Mouse (Mus musculus) intestine, embryonic 14.5 days (tissue): Measurements from ENCODE around the gene Ptprd. TPM values are rescaled to one million over a fixed set of nuclear protein-coding genes. Genes with fewer than 3 reads are reported as not detected.

Source experiments
- ATAC-seq: fragments of 200-750 bp; cut with Nextera tagmentation; replicated peaks from 2 replicates; pipeline ENCODE4 v1.8.0; 2017; ENCODE audit warnings: low read depth, moderate number of reproducible peaks, moderate TSS enrichment, moderate library complexity; ENCODE audit not compliant: low FRiP score, low TSS enrichment
- DNase-seq: peaks from one replicate; pipeline ENCODE4 v3.0.0-alpha.2; 2018; ENCODE audit warnings: low spot score
- H3K27ac ChIP-seq: fragments of 300-500 bp; sonication (generic); 2 replicates; pipeline ENCODE4 v1.5.1; 2014; ENCODE audit warnings: low read depth, mild to moderate bottlenecking, control low read depth
- H3K27me3 ChIP-seq: fragments of 300-500 bp; sonication (generic); replicated peaks from 2 replicates; pipeline ENCODE4 v1.6.1; 2014; ENCODE audit warnings: low read length, control low read depth; ENCODE audit not compliant: control insufficient read depth, insufficient read depth
- H3K36me3 ChIP-seq: fragments of 300-500 bp; sonication (generic); 2 replicates; pipeline ENCODE4 v1.6.1; 2014; ENCODE audit warnings: low read length, control low read depth; ENCODE audit not compliant: control insufficient read depth, insufficient read depth
- H3K4me1 ChIP-seq: fragments of 300-500 bp; sonication (generic); replicated peaks from 2 replicates; pipeline ENCODE4 v1.6.1; 2014; ENCODE audit warnings: low read length, control low read depth, mixed read lengths; ENCODE audit not compliant: control insufficient read depth, insufficient read depth
- H3K4me2 ChIP-seq: fragments of 300-500 bp; sonication (generic); 2 replicates; pipeline ENCODE4 v1.6.1; 2014; ENCODE audit warnings: low read length
- H3K4me3 ChIP-seq: fragments of 300-500 bp; sonication (generic); 2 replicates; pipeline ENCODE4 v1.5.1; 2014; ENCODE audit warnings: low read depth, low read length, control low read depth, mixed read lengths
- H3K9ac ChIP-seq: fragments of 300-500 bp; sonication (generic); 2 replicates; pipeline ENCODE4 v1.6.1; 2014; ENCODE audit warnings: mild to moderate bottlenecking, low read length
- H3K9me3 ChIP-seq: fragments of 300-500 bp; sonication (generic); 2 replicates; pipeline ENCODE4 v1.6.1; 2016; ENCODE audit warnings: low read length, control low read depth; ENCODE audit not compliant: control insufficient read depth
- WGBS: fragments of 180-500 bp; shearing (Covaris S2); extraction: QIAGEN DNeasy Blood & Tissue Kit; methylation state at CpG from one replicate; pipeline ENCODE4 v1.1.7; 2014; 5-methylcytosine and 5-hydroxymethylcytosine counted together
- polyA plus RNA-seq: library from polyadenylated mRNA; unstranded; fragments of >200 nt; fragmentation: Nextera tagmentation; extraction: Ambion mirVana; gene quantifications from 2 replicates; pipeline ENCODE4 v1.2.1, GENCODE M21; 2014

Ptprd gene
- polyA plus RNA-seq, 1 experiment from 2014 or later: 19.4 TPM

DNA sequence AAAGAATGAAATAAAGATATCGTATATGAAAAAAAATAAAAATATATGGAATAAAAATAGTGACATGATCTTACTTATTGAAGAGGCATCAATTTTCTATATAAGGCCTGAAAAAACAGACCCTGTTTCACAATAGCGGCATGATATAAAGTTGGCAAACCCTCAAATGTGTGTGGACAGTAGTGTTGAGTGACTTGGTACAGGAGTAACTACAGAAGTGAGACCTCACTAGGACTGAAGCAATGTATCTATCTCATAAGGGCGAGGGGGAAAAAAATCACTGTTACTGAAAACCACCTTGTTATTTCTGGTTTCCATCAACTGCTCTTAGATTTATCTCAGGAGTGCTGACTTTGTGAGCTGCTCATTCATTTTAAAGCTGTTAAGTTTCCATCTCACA lies 2204.5 kb downstream of the Ptprd start:
- WGBS: 74% methylated on average over 3 of the region's 3 CpGs
- no peaks in the 10 kb centered on the region; the same call in 1 of the 2 replicates for H3K4me1 ChIP-seq
- ATAC-seq: no peak

DNA sequence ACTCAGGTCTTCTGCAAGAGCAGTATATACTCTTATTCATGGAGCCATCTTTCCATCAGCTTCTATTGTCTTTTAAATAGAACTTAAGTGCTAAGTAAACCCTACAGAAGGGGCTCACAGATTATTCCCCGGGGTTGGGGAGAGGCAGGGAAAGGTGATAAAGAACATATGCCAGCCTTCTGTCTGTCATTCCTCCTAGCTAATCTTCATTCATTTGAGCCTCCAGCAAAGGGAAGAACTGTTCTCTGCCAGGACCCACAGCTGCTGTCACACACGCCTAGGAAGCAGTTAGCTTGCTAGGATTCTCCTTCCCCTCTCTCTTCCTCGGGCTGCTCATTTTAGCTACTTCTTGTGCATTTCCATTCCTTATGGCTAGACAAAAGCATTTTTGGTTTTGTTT lies 2205.0 kb downstream of the Ptprd start:
- ATAC-seq (no peak), DNase-seq (no peak)
- no peaks in the 10 kb centered on the region; the same call in 1 of the 2 replicates for H3K4me1 ChIP-seq
- no peaks in the 10 kb centered on the region for H3K36me3 ChIP-seq
- no peak overlapping the region for H3K4me2 ChIP-seq
- H3K27ac ChIP-seq: no peak overlapping the region
- H3K9me3 ChIP-seq: no peaks in the 10 kb centered on the region
- H3K4me3 ChIP-seq: no peak overlapping the region
- no peak overlapping the region for H3K9ac ChIP-seq
- no peaks in the 10 kb centered on the region for H3K27me3 ChIP-seq
- 38% methylated on average over 3 of the region's 3 CpGs for WGBS

More for the DNA sequence above, 2204.5 kb downstream of the Ptprd start:
- Histone ChIP-seq H3K4me3 (no peak overlapping the region), H3K27ac (no peak overlapping the region), H3K9me3 (no peaks in the 10 kb centered on the region), H3K27me3 (no peaks in the 10 kb centered on the region), H3K4me2 (no peak overlapping the region), H3K9ac (no peak overlapping the region), H3K36me3 (no peaks in the 10 kb centered on the region)
- no peak for DNase-seq

DNA sequence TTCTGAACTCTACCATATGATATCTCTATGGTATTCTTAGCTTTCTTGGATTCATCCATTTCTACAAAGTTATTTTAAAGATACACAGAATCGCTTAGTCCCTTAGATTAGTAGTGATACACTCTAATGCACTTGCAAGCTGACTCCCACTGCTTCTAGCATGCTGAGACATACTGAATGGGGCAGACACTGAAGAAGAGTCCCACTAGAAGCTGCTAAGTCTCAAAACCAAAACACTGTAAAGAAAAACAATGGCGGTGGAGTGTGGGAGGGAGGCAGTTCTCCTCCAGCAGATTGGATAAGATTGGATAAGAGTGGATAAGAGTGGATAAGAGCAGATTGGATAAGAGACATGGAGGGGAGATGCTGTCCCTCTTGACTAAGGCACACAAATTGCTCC lies 2207.6 kb downstream of the Ptprd start:
- no peak for ATAC-seq
- H3K36me3 ChIP-seq: no peaks in the 10 kb centered on the region
- no peaks in the 10 kb centered on the region for H3K27me3 ChIP-seq
- no peaks in the 10 kb centered on the region for H3K9me3 ChIP-seq
- DNase-seq: no peak
- no peak overlapping the region for H3K4me2 ChIP-seq
- no peak overlapping the region for H3K4me3 ChIP-seq
- no peak overlapping the region for H3K27ac ChIP-seq
- no peaks in the 10 kb centered on the region; the same call in 1 of the 2 replicates for H3K4me1 ChIP-seq
- WGBS: 90% methylated on average over 2 of the region's 2 CpGs
- no peak overlapping the region for H3K9ac ChIP-seq

DNA sequence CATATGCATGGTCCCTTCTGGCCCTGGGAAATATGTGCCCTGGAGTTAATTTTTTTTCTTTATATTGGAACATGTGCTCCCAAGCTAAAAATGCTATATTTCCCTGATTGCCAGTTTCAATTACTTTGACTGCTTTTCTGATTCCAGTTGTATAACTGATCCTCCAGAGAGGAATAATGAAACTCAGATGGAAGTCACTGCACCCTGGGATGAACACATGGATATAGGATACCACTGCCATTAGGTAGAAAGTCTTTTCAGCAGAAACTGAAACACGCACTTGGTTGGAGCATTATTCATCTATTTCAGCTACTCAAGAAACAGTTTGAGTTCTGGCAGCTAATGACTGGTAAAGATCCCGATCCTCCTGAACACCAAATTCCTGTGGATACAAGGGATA lies 2211.5 kb downstream of the Ptprd start:
- no peak for DNase-seq

DNA sequence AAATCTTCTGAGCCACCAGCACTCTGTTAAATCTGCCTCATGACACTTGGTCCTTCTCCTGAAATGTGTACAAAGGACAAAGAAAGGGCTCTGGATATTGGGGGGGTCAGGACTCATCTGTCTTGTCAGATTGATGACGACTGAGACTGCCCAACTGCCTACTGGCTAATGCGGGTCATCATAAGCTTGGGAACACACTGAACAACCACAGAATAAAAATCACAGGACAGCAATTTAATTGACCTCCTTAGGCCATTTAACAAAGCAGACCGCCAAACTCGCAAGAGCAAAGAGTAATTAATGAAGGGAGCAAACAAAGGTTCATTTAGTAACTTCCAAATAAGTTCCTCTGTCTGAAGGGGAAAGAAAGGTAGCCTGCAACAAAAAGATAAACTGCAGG lies 2215.9 kb downstream of the Ptprd start:
- no peak overlapping the region for H3K9ac ChIP-seq
- no peak overlapping the region for H3K27ac ChIP-seq
- H3K36me3 ChIP-seq: no peaks in the 10 kb centered on the region; the same call in 1 of the 2 replicates
- no peak for ATAC-seq
- H3K9me3 ChIP-seq: no peaks in the 10 kb centered on the region
- no peak overlapping the region for H3K4me2 ChIP-seq
- DNase-seq: no peak
- H3K27me3 ChIP-seq: no peaks in the 10 kb centered on the region
- no peaks in the 10 kb centered on the region for H3K4me1 ChIP-seq
- 68% methylated on average over 4 of the region's 4 CpGs for WGBS
- no peak overlapping the region for H3K4me3 ChIP-seq

More for the DNA sequence above, 2211.5 kb downstream of the Ptprd start:
- H3K9ac ChIP-seq: no peak overlapping the region
- H3K4me2 ChIP-seq: no peak overlapping the region
- no peak for ATAC-seq
- no peak overlapping the region for H3K27ac ChIP-seq
- no peaks in the 10 kb centered on the region for H3K36me3 ChIP-seq
- no peaks in the 10 kb centered on the region for H3K4me1 ChIP-seq
- no peak overlapping the region for H3K4me3 ChIP-seq
- no peaks in the 10 kb centered on the region for H3K27me3 ChIP-seq
- WGBS: 89% methylated on average over 2 of the region's 2 CpGs
- no peaks in the 10 kb centered on the region for H3K9me3 ChIP-seq

DNA sequence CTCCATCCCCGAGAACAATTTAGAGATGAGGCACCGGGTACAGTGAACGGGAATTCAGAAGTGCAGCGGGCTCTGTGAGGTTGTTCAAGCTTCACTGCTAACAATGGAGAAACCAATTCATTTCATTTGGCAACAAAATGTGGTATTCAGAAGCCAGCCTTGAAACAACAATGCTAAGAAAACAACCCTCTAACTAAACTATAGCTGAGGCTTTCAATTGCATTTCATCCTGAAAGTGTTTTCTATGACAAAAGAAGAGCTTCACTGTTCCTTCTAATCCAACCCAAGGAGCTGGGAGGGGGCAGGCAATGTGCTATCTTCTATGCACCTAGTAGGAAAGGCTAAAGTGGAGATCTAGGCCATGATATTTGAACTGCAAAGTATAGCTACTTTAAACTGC lies 2217.2 kb downstream of the Ptprd start:
- WGBS: 86% methylated on average over 4 of the region's 4 CpGs
- ATAC-seq: no peak
- DNase-seq: no peak
- H3K4me1 ChIP-seq: no peaks in the 10 kb centered on the region
- H3K9ac ChIP-seq: no peak overlapping the region
- H3K4me2 ChIP-seq: no peak overlapping the region
- H3K36me3 ChIP-seq: no peaks in the 10 kb centered on the region; the same call in 1 of the 2 replicates
- no peaks in the 10 kb centered on the region for H3K9me3 ChIP-seq
- H3K27ac ChIP-seq: no peak overlapping the region
- H3K27me3 ChIP-seq: no peaks in the 10 kb centered on the region
- no peak overlapping the region for H3K4me3 ChIP-seq

DNA sequence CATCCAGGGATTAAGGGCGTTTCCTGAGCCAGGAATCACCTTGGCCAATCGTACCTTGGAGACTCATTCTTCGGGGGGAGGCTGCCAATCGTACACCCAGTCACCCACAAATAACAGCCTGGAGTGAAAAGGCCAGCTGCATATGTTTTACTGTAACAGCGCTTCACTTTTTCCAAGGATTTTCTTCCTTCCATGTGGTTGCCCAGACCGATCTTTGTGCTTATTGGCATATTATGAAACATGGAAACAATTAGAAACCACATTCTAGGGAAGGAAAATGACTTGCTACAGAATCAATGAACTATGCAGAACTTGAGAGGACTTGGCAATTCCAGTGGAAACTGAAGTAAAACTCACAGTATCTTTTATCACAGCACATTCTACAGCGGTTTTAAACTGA lies 2218.7 kb downstream of the Ptprd start:
- no peak overlapping the region for H3K4me2 ChIP-seq
- DNase-seq (no peak), ATAC-seq (no peak)
- no peaks in the 10 kb centered on the region for H3K9me3 ChIP-seq
- no peak overlapping the region for H3K9ac ChIP-seq
- H3K4me1 ChIP-seq: no peaks in the 10 kb centered on the region
- no peak overlapping the region for H3K27ac ChIP-seq
- no peaks in the 10 kb centered on the region for H3K27me3 ChIP-seq
- no peak overlapping the region for H3K4me3 ChIP-seq
- H3K36me3 ChIP-seq: no peaks in the 10 kb centered on the region; the same call in 1 of the 2 replicates
- WGBS: 93% methylated on average over 7 of the region's 7 CpGs

DNA sequence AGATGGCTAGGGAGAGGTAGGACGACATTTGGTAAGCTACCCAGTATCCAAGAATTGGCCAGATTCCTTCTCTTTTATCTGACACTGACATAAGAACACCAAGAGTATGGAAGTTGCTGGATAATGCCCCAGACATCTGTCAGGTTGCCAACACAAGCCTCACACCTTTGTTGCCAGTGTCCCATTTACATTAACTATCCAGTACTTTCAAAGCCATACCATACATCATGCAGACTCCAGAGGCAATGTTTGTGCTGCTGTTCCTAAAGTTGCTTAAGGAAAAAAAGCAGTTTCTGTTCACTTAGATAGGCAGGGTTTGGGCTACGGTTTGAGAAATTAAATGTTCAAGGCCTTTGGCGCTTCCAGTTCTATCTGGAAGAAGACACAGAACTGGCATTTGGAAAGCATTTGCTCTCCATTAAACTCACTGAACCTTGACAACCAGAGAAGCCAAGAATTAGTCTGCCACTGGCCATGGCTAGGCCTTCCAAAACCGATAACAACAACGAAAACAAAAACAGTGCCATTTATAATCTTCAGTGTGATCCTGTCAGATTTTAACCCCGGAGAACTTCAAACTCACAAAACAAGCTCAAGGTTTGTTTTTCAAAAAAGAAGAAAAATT lies 2220.0 kb downstream of the Ptprd start:
- no peak overlapping the region for H3K9ac ChIP-seq
- no peak for DNase-seq

DNA sequence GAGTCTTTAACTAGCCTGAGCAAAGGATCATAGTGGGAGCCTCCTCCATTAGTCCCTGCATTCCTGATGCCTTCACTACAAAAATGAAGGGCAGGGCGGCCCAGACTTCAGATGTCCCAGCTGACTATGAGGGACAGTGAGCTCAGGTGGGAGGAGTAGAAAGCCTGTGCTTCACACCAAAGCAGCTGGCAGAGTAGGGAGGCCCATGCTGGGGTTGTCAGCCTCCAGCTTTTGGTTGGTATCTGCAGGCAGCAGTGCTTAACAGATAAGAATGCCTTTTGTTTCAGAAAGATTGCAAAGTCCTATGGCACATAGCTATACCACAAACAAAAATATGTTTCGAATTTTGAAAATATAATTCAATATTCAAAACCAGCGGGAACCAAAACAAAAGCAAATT lies 2237.0 kb downstream of the Ptprd start:
- Histone ChIP-seq H3K27me3 (no peaks in the 10 kb centered on the region), H3K9ac (no peak overlapping the region), H3K4me1 (no peaks in the 10 kb centered on the region), H3K4me2 (no peak overlapping the region), H3K36me3 (0 out of 2 replicates have a peak, but pooled peaks cover 4% of the 10 kb centered on the region), H3K9me3 (no peaks in the 10 kb centered on the region), H3K27ac (no peak overlapping the region), H3K4me3 (no peak overlapping the region)
- ATAC-seq: no peak
- no peak for DNase-seq
- 83% methylated on average over 3 of the region's 3 CpGs for WGBS

More for the DNA sequence above, 2220.0 kb downstream of the Ptprd start:
- no peak overlapping the region for H3K27ac ChIP-seq
- no peaks in the 10 kb centered on the region for H3K4me1 ChIP-seq
- no peak for ATAC-seq
- WGBS: 88% methylated on average over 6 of the region's 6 CpGs
- no peaks in the 10 kb centered on the region; the same call in 1 of the 2 replicates for H3K36me3 ChIP-seq
- H3K4me2 ChIP-seq: no peak overlapping the region
- H3K4me3 ChIP-seq: no peak overlapping the region
- H3K9me3 ChIP-seq: no peaks in the 10 kb centered on the region
- no peaks in the 10 kb centered on the region for H3K27me3 ChIP-seq
